Mouse (Mus musculus): Measurements from ENCODE around the gene Pkn2.
A peak's percentile ranks its signal among the peaks of the same experiment; 100 is the strongest.

Gene Pkn2

DNA sequence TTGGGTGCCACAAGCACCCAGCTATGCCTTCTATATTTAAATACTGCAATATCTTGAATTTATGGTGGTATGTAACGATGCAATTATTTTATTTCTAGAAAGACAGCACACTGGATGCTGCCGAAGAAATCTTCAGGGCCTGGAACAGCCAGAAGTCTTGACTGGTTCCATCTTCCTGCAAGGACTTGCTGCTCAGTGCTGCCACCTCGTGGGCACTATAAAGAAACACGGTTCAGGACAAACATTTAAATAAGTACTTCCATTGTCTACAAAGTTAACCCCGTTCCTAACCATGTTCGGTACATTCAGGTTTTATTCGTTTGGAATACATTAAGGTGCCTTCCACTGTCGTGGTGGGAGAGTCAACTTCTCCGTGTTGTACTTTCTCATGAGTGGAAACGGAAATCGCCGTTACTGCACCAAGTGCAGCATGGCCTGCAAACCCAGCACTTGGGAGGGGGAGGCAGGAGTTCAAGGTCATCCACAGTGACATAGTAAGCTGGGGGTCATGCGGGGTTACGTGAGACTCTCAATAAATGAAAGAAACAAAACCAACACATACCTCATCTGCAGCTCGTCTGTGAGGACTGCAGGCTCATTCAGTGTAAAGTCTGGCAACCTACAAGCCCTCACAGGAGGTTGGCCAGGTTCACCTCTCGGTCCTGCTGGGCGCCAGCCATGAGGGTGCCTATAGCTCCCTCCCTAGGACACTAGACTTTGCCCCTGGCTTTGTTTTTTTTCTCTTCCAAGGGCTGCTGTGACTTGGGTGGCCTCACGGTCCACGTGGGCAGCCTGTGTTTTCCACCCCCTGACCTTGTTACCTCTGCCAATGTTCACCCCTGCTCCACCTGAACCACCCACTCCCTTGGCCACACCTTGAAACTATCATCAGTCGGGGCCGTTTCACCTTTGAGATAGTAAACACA, 137.6 kb downstream of the Pkn2 start:
- peak; percentile 51 for DNase-seq (ENCODE audit: low read depth, low spot score)
